Mouse (Mus musculus) lung, postnatal 0 days (tissue): Measurements from ENCODE around the gene Snx21. TPM values are rescaled to one million over a fixed set of nuclear protein-coding genes. Genes with fewer than 3 reads are reported as not detected.

Experiments used
- ATAC-seq: fragments of 200-750 bp; cut with Nextera tagmentation; 2 replicates; pipeline ENCODE4 v1.8.0; 2017; ENCODE audit warnings: moderate library complexity
- DNase-seq: peaks from one replicate; pipeline ENCODE4 v3.0.0-alpha.2; 2016; ENCODE audit warnings: low spot score
- H3K27ac ChIP-seq: fragments of 300-500 bp; sonication (generic); 2 replicates; pipeline ENCODE4 v1.5.1; 2014; ENCODE audit warnings: antibody characterized with exemption, mild to moderate bottlenecking, low read length, mixed read lengths
- H3K27me3 ChIP-seq: fragments of 300-500 bp; sonication (generic); replicated peaks from 2 replicates; pipeline ENCODE4 v1.6.1; 2014; ENCODE audit warnings: low read length, mixed read lengths; ENCODE audit not compliant: insufficient read depth
- H3K36me3 ChIP-seq: fragments of 300-500 bp; sonication (generic); 2 replicates; pipeline ENCODE4 v1.6.1; 2014; ENCODE audit warnings: low read length, mixed read lengths; ENCODE audit not compliant: insufficient read depth
- H3K4me1 ChIP-seq: fragments of 300-500 bp; sonication (generic); 2 replicates; pipeline ENCODE4 v1.6.1; 2014; ENCODE audit warnings: antibody characterized with exemption, low read depth, low read length, mixed read lengths; ENCODE audit not compliant: insufficient read depth
- H3K4me2 ChIP-seq: fragments of 300-500 bp; sonication (generic); replicated peaks from 2 replicates; pipeline ENCODE4 v1.6.1; 2014; ENCODE audit warnings: low read depth, mild to moderate bottlenecking, low read length, moderate library complexity, mixed read lengths
- H3K4me3 ChIP-seq: fragments of 300-500 bp; sonication (generic); 2 replicates; pipeline ENCODE4 v1.5.1; 2014; ENCODE audit warnings: low read depth, low read length
- H3K9ac ChIP-seq: fragments of 300-500 bp; sonication (generic); replicated peaks from 2 replicates; pipeline ENCODE4 v1.6.1; 2014; ENCODE audit warnings: low read depth, mild to moderate bottlenecking
- H3K9me3 ChIP-seq: fragments of 300-500 bp; sonication (generic); 2 replicates; pipeline ENCODE4 v1.6.1; 2016; ENCODE audit warnings: low read length, mixed read lengths
- CTCF ChIP-seq: IDR thresholded peaks from 2 replicates; pipeline ENCODE4 v1.5.1; 2016; ENCODE audit warnings: antibody characterized with exemption, mild to moderate bottlenecking
- EP300 ChIP-seq: IDR thresholded peaks from 2 replicates; pipeline ENCODE4 v1.6.1; 2016; ENCODE audit warnings: antibody characterized with exemption, mild to moderate bottlenecking, control low read depth
- WGBS: fragments of 180-500 bp; shearing (Covaris S2); extraction: QIAGEN DNeasy Blood & Tissue Kit; methylation state at CpG from one replicate; pipeline ENCODE4 v1.1.7; 2014; 5-methylcytosine and 5-hydroxymethylcytosine counted together
- polyA plus RNA-seq: library from polyadenylated mRNA; unstranded; fragments of >200 nt; fragmentation: Nextera tagmentation; extraction: Ambion mirVana; gene quantifications from 2 replicates; pipeline ENCODE4 v1.2.1, GENCODE M21; 2015

Gene Snx21
- polyA plus RNA-seq, 1 experiment from 2014 or later = 28.6 TPM

DNA sequence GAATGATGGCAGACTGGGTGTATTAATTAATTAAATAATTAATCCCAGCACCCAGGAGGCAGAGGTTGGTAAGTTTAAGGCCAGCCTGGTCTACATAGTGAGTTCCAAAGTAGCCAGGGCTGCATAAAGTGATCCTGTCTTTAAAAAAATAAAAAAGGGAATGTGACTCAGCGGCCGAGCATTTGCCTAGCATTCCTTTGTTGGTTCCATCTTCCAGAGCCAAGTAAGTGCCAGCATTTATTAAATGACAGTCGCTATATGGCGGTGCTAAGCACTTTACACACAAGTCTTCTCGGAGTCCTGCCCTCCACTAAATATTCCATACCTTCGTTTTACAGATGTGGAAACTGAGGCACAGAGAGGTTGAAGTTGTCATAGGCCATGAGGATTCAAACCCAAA, 9.5 kb upstream of the Snx21 start:
- Histone ChIP-seq H3K27me3 (no peaks in the 10 kb centered on the region), H3K9ac (no peak overlapping the region), H3K36me3 (no peaks in the 10 kb centered on the region), H3K4me3 (no peak overlapping the region), H3K27ac (no peak overlapping the region), H3K4me2 (no peak overlapping the region), H3K4me1 (no peaks in the 10 kb centered on the region), H3K9me3 (no peaks in the 10 kb centered on the region)
- DNase-seq = no peak
- no peak for TF ChIP-seq CTCF
- TF ChIP-seq EP300 = no peak
- no peak for ATAC-seq
- 69% methylated on average over 6 of the region's 6 CpGs for WGBS

DNA sequence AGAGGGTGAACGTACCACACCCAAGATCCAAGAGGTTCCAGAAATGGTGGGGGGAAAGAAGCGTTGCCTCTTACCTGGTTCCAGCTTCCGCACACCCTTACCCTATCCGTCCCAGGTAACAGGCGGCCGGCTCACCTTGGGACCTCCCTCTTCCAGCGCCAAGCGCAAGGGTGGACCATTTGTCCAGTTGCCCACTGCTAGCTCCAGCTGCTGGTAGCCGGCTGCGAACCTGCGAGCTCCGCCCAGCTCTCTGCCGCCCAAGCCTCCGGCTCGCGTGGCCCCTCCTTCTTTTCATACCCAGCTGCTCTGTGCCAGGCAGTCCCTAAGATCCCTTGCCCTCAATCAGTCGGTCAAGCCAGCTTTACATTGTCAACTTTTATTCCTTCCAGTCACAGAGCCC, 8.8 kb upstream of the Snx21 start:
- H3K4me2 ChIP-seq = no peak overlapping the region
- no peaks in the 10 kb centered on the region for H3K4me1 ChIP-seq
- TF ChIP-seq CTCF (no peak), EP300 (no peak)
- no peaks in the 10 kb centered on the region for H3K27me3 ChIP-seq
- no peak for ATAC-seq
- no peak overlapping the region for H3K4me3 ChIP-seq
- no peaks in the 10 kb centered on the region for H3K9me3 ChIP-seq
- H3K36me3 ChIP-seq = no peaks in the 10 kb centered on the region
- H3K9ac ChIP-seq = no peak overlapping the region
- no peak overlapping the region for H3K27ac ChIP-seq
- 67% methylated on average over 17 of the region's 17 CpGs for WGBS
- DNase-seq = no peak

DNA sequence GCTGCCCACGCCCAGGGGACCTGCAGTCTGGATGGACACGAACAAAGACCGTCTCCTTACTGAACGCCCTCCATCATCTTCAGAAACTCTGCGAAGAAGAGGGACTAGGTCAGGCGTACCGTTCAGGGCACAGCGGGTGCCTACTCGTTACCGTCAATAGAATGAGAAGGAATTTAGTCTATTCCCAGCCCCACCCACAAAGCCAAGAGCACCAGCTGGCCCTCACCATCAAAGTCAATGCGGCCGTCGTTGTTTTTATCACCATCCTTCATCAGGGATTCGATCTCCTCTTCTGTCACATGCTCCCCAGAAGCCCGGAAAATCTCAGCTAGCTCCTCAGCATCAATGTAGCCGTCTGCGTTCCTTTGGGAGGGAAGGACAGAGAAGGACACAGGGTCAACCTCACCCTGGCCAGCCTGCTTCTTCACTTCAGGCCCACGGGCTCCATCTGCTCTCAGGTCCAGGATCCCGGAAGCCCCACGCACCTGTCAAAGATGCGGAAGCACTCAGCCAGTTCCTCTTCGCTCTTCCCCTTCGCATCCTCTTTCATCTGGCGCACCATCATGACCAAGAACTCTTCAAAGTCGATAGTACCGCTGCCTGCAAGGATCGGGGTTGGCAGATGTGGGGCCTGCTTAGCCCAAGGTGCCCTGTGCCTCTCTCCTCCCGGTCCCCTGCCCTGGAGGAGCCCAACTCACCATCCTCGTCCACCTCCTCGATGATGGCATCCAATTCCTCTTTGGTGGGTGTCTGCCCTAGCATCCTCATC, 8.2 kb upstream of the Snx21 start:
- ATAC-seq (no peak), DNase-seq (no peak)
- TF ChIP-seq EP300 = no peak
- H3K9ac ChIP-seq = no peak overlapping the region
- H3K4me2 ChIP-seq = no peak overlapping the region
- no peaks in the 10 kb centered on the region for H3K4me1 ChIP-seq
- H3K36me3 ChIP-seq = no peaks in the 10 kb centered on the region
- no peaks in the 10 kb centered on the region for H3K27me3 ChIP-seq
- no peaks in the 10 kb centered on the region for H3K9me3 ChIP-seq
- H3K4me3 ChIP-seq = no peak overlapping the region
- H3K27ac ChIP-seq = no peak overlapping the region
- 78% methylated on average over 30 of the region's 30 CpGs for WGBS

DNA sequence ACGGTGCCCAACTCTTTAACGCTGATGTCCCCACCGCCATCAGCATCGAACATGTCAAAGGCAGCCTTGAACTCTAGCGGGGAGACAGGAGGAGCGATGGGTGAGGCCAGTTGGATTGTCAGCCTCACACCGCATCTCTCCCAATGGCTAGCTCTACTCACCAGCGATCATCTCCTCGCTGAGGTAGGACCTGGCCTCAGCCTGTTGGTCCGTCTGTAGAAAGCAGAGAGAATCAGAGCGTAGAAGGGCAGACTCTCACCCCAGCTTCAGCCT, 7.7 kb upstream of the Snx21 start:
- ATAC-seq = no peak
- DNase-seq = no peak
- Histone ChIP-seq H3K27me3 (no peaks in the 10 kb centered on the region), H3K27ac (no peak overlapping the region), H3K36me3 (no peaks in the 10 kb centered on the region), H3K4me3 (no peak overlapping the region), H3K4me1 (no peaks in the 10 kb centered on the region), H3K9me3 (no peaks in the 10 kb centered on the region), H3K4me2 (no peak overlapping the region), H3K9ac (no peak overlapping the region)
- 87% methylated on average over 11 of the region's 11 CpGs for WGBS
- TF ChIP-seq EP300 (no peak), CTCF (no peak)

DNA sequence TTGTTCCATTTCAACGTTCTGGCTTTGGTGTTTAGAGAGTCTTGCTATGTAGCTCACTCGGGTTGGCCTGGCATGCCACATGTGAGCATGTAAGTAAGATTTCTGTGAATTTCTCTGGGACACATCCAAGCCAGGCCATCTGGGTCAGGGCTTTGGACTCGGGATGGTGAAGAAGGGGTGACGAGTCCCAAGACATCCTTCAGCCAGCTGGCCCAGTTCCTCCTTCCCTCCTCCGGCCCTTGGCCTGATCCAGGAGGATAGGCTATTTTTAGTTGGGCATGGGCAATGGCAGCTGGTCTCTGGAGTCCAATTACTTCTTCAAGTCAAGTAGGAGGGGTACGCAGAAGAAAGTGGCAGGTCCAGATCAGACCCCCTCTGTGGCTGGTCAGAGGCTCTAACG, 6.8 kb upstream of the Snx21 start:
- Histone ChIP-seq H3K9ac (no peak overlapping the region), H3K36me3 (no peaks in the 10 kb centered on the region), H3K27me3 (no peaks in the 10 kb centered on the region), H3K27ac (no peak overlapping the region), H3K4me1 (no peaks in the 10 kb centered on the region), H3K4me2 (no peak overlapping the region), H3K9me3 (no peaks in the 10 kb centered on the region), H3K4me3 (no peak overlapping the region)
- DNase-seq = no peak
- WGBS = 59% methylated on average over 7 of the region's 7 CpGs
- TF ChIP-seq EP300 (no peak), CTCF (no peak)
- ATAC-seq = no peak

DNA sequence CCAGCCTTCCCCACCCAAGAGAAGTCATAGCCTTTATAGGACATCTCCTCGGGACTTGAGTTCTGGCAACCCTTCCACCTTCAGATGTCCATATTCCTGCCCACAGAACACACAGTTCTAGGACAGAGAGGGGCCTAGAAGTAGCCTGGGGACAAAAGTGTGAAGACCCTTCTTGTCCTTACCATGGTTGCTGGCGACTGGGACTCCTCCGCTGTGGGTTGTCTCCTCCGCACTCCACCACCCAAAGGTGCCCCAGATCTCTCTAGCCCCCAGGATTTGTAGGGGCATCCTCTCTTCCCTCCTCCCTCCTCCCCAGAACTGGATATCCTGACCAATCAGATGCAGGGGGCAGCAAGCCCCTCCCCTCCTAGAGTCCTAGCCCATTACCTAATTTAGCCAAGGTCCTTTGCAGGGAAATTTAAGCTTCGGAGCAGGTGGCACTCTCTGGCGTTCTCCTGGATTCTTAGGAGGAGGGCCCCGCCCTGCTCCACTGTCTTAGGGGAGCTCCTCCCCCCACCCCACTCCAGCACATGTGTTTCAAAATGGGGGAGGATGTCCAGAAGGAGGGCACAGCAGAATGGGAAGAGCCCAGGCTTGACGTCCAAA, 6.0 kb upstream of the Snx21 start, which contains the start of gene Tnnc2:
Gene Tnnc2 (minus strand): TSS at position 487 of the 606 bp plus-strand sequence.
- Histone ChIP-seq H3K27ac (no peak within 1 kb of the TSS), H3K4me2 (no peak within 1 kb of the TSS), H3K27me3 (no peaks in the 10 kb centered on the region), H3K9me3 (no peaks in the 10 kb centered on the region), H3K4me3 (no peak within 1 kb of the TSS), H3K4me1 (no peaks in the 10 kb centered on the region), H3K36me3 (no peaks in the 10 kb centered on the region), H3K9ac (no peak within 1 kb of the TSS)
- 65% methylated on average over 8 of the region's 8 CpGs for whole genome bisulfite sequencing
- TF ChIP-seq CTCF (no peak), EP300 (no peak)
- DNase-seq = no peak
- ATAC-seq = no peak
